In genomic region chr12:98766241-98766640, GRCm38 (mm10) we compare ENCODE assay signal across 20 mouse cellular contexts. TPM values are rescaled to one million over a fixed set of nuclear protein-coding genes. Genes with fewer than 3 reads are reported as not detected.
DNase-seq lines count a peak whose midpoint lies in the region; ATAC-seq and TF ChIP-seq lines count a peak whose summit lies in the region.
"Had no signal": no experiment of that assay in that cellular context is flagged by ENCODE, and none has a peak within 500 bp of the region (broad histone marks: within the 10 kb centered on the region; RNA-seq: fewer than 3 reads in every experiment).

No protein-coding gene starts in this region.

- TF ChIP-seq CTCF in layer of hippocampus, adult 2 months (conservative IDR thresholded peaks at IDR 0.05): 0 out of 2 replicates have a peak, but pooled peaks have one; percentile 3

- DNase-seq in layer of hippocampus, adult 2 months (ENCODE audit: low spot score in 2 of 2): no peak
- no peak for DNase-seq in layer of hippocampus, adult 18-20 months (ENCODE audit: low spot score in 2 of 2)
- no peak for DNase-seq in urinary bladder, postnatal 4 days (ENCODE audit: low spot score in 2 of 2)
- no peak for DNase-seq in adrenal gland, postnatal 14 days
- DNase-seq: adrenal gland, adult 2 months; adrenal gland, postnatal 10 days; adrenal gland, postnatal 36 days; cerebellum, adult 11-12 months; cerebellum, adult 2 months; cerebellum, adult 9-10 months; cerebellum, postnatal 10 days; cerebellum, postnatal 25 days; forebrain, postnatal 0 days had no signal

- peak; percentile 65 for ATAC-seq in activated CD4-positive, CD25-positive, alpha-beta regulatory T cell, adult 4 months
- peak; percentile 78 for ATAC-seq in inflammation-experienced regulatory T-cells, adult 6 months
- ATAC-seq: forebrain, embryonic 13.5 days; forebrain, embryonic 15.5 days; forebrain, postnatal 0 days; Patski had no signal

- H3K27ac ChIP-seq in layer of hippocampus, adult 2 months: no peak overlapping the region
- H3K27ac ChIP-seq: embryonic facial prominence, embryonic 10.5 days; embryonic facial prominence, embryonic 12.5 days; forebrain, embryonic 13.5 days; forebrain, embryonic 15.5 days had no signal

- H3K4me3 ChIP-seq in layer of hippocampus, adult 2 months: no peak overlapping the region
- H3K4me3 ChIP-seq: embryonic facial prominence, embryonic 10.5 days; embryonic facial prominence, embryonic 12.5 days; forebrain, embryonic 13.5 days; forebrain, embryonic 15.5 days had no signal

RNA-seq across cellular contexts. Expression of gene Zc3h14, which starts 19.5 kb away (rescaled TPM):
- total RNA-seq in layer of hippocampus, adult 2 months (2021): 100 to 1,000 TPM; 100 to 101 TPM
- total RNA-seq in layer of hippocampus, adult 18-20 months (2021): 10 to 100 TPM; 90.4 to 93.2 TPM
- 10 to 100 TPM; 33.4 to 38.6 TPM for polyA plus RNA-seq in activated CD4-positive, CD25-positive, alpha-beta regulatory T cell, adult 4 months (2017; shearing (Covaris generic))
- polyA plus RNA-seq in inflammation-experienced regulatory T-cells, adult 6 months (2017; shearing (Covaris generic)): 10 to 100 TPM; 36.1 to 39.8 (median 37.1) TPM
- 81.2 and 89.7 TPM in 2 replicates for total RNA-seq in adrenal gland, postnatal 14 days (2021)

RNA-seq across cellular contexts. Expression of gene Ptpn21, which starts 29.0 kb away (rescaled TPM):
- total RNA-seq in layer of hippocampus, adult 2 months (2021): 1 to 10 TPM; 6.9 to 9.0 TPM
- total RNA-seq in layer of hippocampus, adult 18-20 months (2021): 1 to 10 TPM; 6.8 to 7.1 TPM
- 1 to 10 TPM; 2.2 to 3.7 TPM for polyA plus RNA-seq in activated CD4-positive, CD25-positive, alpha-beta regulatory T cell, adult 4 months (2017; shearing (Covaris generic))
- 1 to 10 TPM; 4.0 to 6.4 (median 4.8) TPM for polyA plus RNA-seq in inflammation-experienced regulatory T-cells, adult 6 months (2017; shearing (Covaris generic))
- 18.5 and 19.8 TPM in 2 replicates for total RNA-seq in adrenal gland, postnatal 14 days (2021)
